Mouse (Mus musculus): ENCODE results near the gene Hephl1. TPM values are rescaled to one million over a fixed set of nuclear protein-coding genes. Genes with fewer than 3 reads are reported as not detected.

Gene Hephl1
- total and polyA plus RNA-seq, 3 experiments: not detected

DNA sequence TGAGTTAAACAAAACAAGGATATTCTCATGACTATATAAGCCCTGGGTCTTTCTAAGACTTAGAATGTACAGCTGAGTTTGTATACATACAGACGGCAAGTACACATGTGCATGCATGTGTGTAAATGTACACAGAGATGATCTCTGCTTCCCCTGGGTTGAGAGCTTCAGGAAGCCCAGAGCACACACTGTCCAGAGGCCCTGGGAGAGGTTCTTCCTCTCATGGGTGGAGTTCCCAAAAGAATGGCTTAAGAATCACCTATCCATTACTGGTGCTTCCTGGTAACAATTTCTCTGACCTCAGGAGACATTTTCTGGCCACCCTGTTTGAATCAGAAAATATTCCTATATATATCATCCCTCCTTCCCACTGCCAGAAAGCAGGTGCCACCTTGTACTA lies 28.6 kb upstream of the Hephl1 start:
- peaks cover 0 to 4% of the 10 kb centered on the region in 2 experiments; a peak in 1 of 4 replicates for H3K27me3 ChIP-seq (ENCODE audit: control insufficient read depth in 1 of 2, insufficient read depth in 2 of 2, low read length in 2 of 2)
- no peaks in the 10 kb centered on the region for H3K79me2 ChIP-seq (ENCODE audit: control insufficient read depth, insufficient read depth, low read length, poor library complexity)
- no peaks in the 10 kb centered on the region for H3K4me1 ChIP-seq (ENCODE audit: control insufficient read depth in 1 of 2, insufficient read depth in 2 of 2, low read length in 2 of 2)
- H3K36me3 ChIP-seq (ENCODE audit: control insufficient read depth in 1 of 2, insufficient read depth in 2 of 2, low read length in 2 of 2): no peaks in the 10 kb centered on the region
- no peak for TF ChIP-seq TCF12 (IDR thresholded peaks at IDR 0.05; ENCODE audit: low read depth, low read length)
- TF ChIP-seq MEF2A (IDR thresholded peaks at IDR 0.05; ENCODE audit: extremely low read depth, insufficient replicate concordance, low read depth, low read length, poor library complexity, severe bottlenecking): no peak
- no peak for TF ChIP-seq CTCF (IDR thresholded peaks at IDR 0.05 in 2 of 3, conservative IDR thresholded peaks at IDR 0.05 in 1 of 3; ENCODE audit: control insufficient read depth in 1 of 3, insufficient read depth in 1 of 3, low read depth in 2 of 3, low read length in 3 of 3, poor library complexity in 1 of 3, severe bottlenecking in 1 of 3)
- no peak for TF ChIP-seq E2F4 (IDR thresholded peaks at IDR 0.05; ENCODE audit: borderline replicate concordance, low read depth, low read length)
- no peak for TF ChIP-seq NELFE (IDR thresholded peaks at IDR 0.05; ENCODE audit: low read depth, low read length)
- H3K9ac ChIP-seq (ENCODE audit: control insufficient read depth, low read depth, low read length, poor library complexity, severe bottlenecking): no peak overlapping the region
- H3K9me3 ChIP-seq (replicated peaks; ENCODE audit: insufficient read depth, low read length): no peaks in the 10 kb centered on the region
- no peak overlapping the region for H3K4me3 ChIP-seq (ENCODE audit: control insufficient read depth in 1 of 2, insufficient read depth in 1 of 2, low read depth in 2 of 2, low read length in 2 of 2)
- DNase-seq (ENCODE audit: low read depth, low spot score): no peak
- no peak overlapping the region for H3K27ac ChIP-seq (ENCODE audit: control insufficient read depth, low read depth, low read length)

DNA sequence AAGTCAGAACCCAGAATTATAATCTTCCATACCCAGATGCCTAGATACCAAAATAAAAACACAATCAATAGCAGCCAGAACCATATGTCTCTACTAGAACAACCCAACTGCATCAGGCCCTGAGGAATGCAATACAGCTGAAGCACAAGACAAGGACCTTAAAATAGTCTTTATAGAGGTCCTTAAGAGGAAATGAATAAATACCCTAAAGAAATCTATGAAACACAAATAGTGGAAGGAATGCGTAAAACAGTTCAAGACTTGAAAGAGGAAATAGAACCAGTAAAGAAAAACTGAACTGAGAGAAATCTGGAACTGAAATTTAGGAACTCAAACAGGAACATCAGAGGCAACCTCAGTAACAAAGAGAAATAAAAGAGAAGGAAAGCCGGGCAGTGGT lies 14.0 kb upstream of the Hephl1 start:
- DNase-seq (ENCODE audit: low read depth, low spot score): no peak
- Histone ChIP-seq H3K27me3 (ENCODE audit: control insufficient read depth in 1 of 2, insufficient read depth in 2 of 2, low read length in 2 of 2) (peaks cover 0 to 3% of the 10 kb centered on the region in 2 experiments; a peak in 2 of 4 replicates), H3K9ac (ENCODE audit: control insufficient read depth, low read depth, low read length, poor library complexity, severe bottlenecking) (no peak overlapping the region), H3K79me2 (ENCODE audit: control insufficient read depth, insufficient read depth, low read length, poor library complexity) (no peaks in the 10 kb centered on the region), H3K4me3 (ENCODE audit: control insufficient read depth in 1 of 2, insufficient read depth in 1 of 2, low read depth in 2 of 2, low read length in 2 of 2) (no peak overlapping the region), H3K36me3 (ENCODE audit: control insufficient read depth in 1 of 2, insufficient read depth in 2 of 2, low read length in 2 of 2) (no peaks in the 10 kb centered on the region), H3K4me1 (ENCODE audit: control insufficient read depth in 1 of 2, insufficient read depth in 2 of 2, low read length in 2 of 2) (no peaks in the 10 kb centered on the region), H3K9me3 (replicated peaks; ENCODE audit: insufficient read depth, low read length) (no peaks in the 10 kb centered on the region), H3K27ac (ENCODE audit: control insufficient read depth, low read depth, low read length) (no peak overlapping the region)
- TF ChIP-seq TBP (IDR thresholded peaks at IDR 0.05; ENCODE audit: low read depth, low read length): no peak
- TF ChIP-seq TAL1 (IDR thresholded peaks at IDR 0.05; ENCODE audit: low read length): no peak
- TF ChIP-seq HCFC1 (IDR thresholded peaks at IDR 0.05; ENCODE audit: low read depth, low read length): no peak
- no peak for TF ChIP-seq JUND (IDR thresholded peaks at IDR 0.05; ENCODE audit: low read depth, low read length)
- no peak for TF ChIP-seq CHD2 (IDR thresholded peaks at IDR 0.05; ENCODE audit: low read length)

DNA sequence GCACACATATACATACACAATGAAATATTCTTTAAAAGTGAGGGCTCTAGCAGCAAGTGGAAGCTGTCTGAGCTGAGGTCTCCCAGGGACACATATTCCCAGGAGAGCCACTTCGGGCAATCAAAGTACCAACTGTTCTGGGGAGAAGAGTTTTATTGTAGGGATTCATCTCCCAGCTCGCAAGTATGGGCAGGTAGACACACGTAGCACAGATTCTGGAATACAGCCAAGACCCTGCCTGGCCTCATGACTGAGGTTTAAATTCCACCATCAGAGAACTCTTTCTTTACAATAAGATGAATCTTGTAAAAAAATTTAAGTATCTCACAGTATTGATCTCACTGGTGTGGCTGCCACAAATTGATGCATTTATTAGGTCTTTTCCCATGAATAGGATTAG lies 10.5 kb upstream of the Hephl1 start:
- Histone ChIP-seq H3K79me2 (ENCODE audit: control insufficient read depth, insufficient read depth, low read length, poor library complexity) (no peaks in the 10 kb centered on the region), H3K36me3 (ENCODE audit: control insufficient read depth in 1 of 2, insufficient read depth in 2 of 2, low read length in 2 of 2) (no peaks in the 10 kb centered on the region), H3K4me1 (ENCODE audit: control insufficient read depth in 1 of 2, insufficient read depth in 2 of 2, low read length in 2 of 2) (no peaks in the 10 kb centered on the region), H3K27me3 (ENCODE audit: control insufficient read depth in 1 of 2, insufficient read depth in 2 of 2, low read length in 2 of 2) (no peaks in the 10 kb centered on the region; a peak in 2 of 4 replicates), H3K9me3 (replicated peaks; ENCODE audit: insufficient read depth, low read length) (no peaks in the 10 kb centered on the region), H3K4me3 (ENCODE audit: control insufficient read depth in 1 of 2, insufficient read depth in 1 of 2, low read depth in 2 of 2, low read length in 2 of 2) (no peak overlapping the region), H3K27ac (ENCODE audit: control insufficient read depth, low read depth, low read length) (no peak overlapping the region), H3K9ac (ENCODE audit: control insufficient read depth, low read depth, low read length, poor library complexity, severe bottlenecking) (no peak overlapping the region)
- no peak for TF ChIP-seq RAD21 (IDR thresholded peaks at IDR 0.05; ENCODE audit: low read depth, low read length)
- no peak for TF ChIP-seq NRF1 (IDR thresholded peaks at IDR 0.05; ENCODE audit: insufficient read depth, low read depth, low read length, poor library complexity, severe bottlenecking)
- TF ChIP-seq ZC3H11A (IDR thresholded peaks at IDR 0.05; ENCODE audit: low read depth, low read length): no peak
- no peak for TF ChIP-seq MYC (IDR thresholded peaks at IDR 0.05; ENCODE audit: low read depth, low read length)
- TF ChIP-seq CHD1 (IDR thresholded peaks at IDR 0.05; ENCODE audit: low read depth, low read length): no peak
- TF ChIP-seq MAFK (IDR thresholded peaks at IDR 0.05; ENCODE audit: borderline replicate concordance, low read depth, low read length): no peak
- no peak for TF ChIP-seq USF1 (IDR thresholded peaks at IDR 0.05; ENCODE audit: low read depth, low read length)
- TF ChIP-seq SIN3A (IDR thresholded peaks at IDR 0.05; ENCODE audit: low read length): no peak
- TF ChIP-seq GATA1 (IDR thresholded peaks at IDR 0.05; ENCODE audit: low read depth, low read length): no peak
- no peak for TF ChIP-seq GABPA (IDR thresholded peaks at IDR 0.05; ENCODE audit: low read depth, low read length)
- TF ChIP-seq CTCF (IDR thresholded peaks at IDR 0.05 in 2 of 3, conservative IDR thresholded peaks at IDR 0.05 in 1 of 3; ENCODE audit: control insufficient read depth in 1 of 3, insufficient read depth in 1 of 3, low read depth in 2 of 3, low read length in 3 of 3, poor library complexity in 1 of 3, severe bottlenecking in 1 of 3): no peak
- no peak for TF ChIP-seq POLR2A (IDR thresholded peaks at IDR 0.05; ENCODE audit: control insufficient read depth in 1 of 2, insufficient read depth in 1 of 2, low read depth in 1 of 2, low read length in 2 of 2, poor library complexity in 1 of 2)
- DNase-seq (ENCODE audit: low read depth, low spot score): no peak

Data from MEL (cell line).